ENCODE assay signal across 8 mouse cellular contexts in genomic region chr8:77154496-77154895, GRCm38 (mm10).
DNase-seq lines count a peak whose midpoint lies in the region.

No protein-coding gene starts in this region.

- peak; percentile 9 for DNase-seq in gastrocnemius, adult 18-20 months (ENCODE audit: low spot score)
- DNase-seq in gastrocnemius, postnatal 14 days: no peak
- DNase-seq in urinary bladder, postnatal 14 days (ENCODE audit: low spot score): peak; percentile 21
- DNase-seq in urinary bladder, postnatal 36 days (ENCODE audit: low spot score in 2 of 2): no peak
- peak; percentile 67 for DNase-seq in induced T-regulatory cell, adult 2 months (ENCODE audit: low read depth)
- DNase-seq in spleen, postnatal 4 days (ENCODE audit: low spot score in 2 of 2): no peak
- no peak for DNase-seq in frontal cortex, postnatal 25 days (ENCODE audit: low spot score in 2 of 2)
- no peak for DNase-seq in left cerebral cortex, adult 11 months (ENCODE audit: low spot score)

- intact Hi-C loops in gastrocnemius, postnatal 14 days (cut with DNase I; ENCODE audit: low total_unique reads): loop anchor here (10.0 kb wide), 1 partner anchor 220 kb away; no protein-coding TSS in a partner anchor

Comparison
In these comparisons a context has a peak if more than half of its experiments do, and no peak if none do; other contexts are left out.
1. DNase-seq: peak in gastrocnemius, adult 18-20 months (single experiment), urinary bladder, postnatal 14 days (single experiment) and induced T-regulatory cell, adult 2 months (single experiment); none in gastrocnemius, postnatal 14 days (single experiment), urinary bladder, postnatal 36 days (0 of 2), spleen, postnatal 4 days (0 of 2), frontal cortex, postnatal 25 days (0 of 2) and left cerebral cortex, adult 11 months (single experiment).